Mouse (Mus musculus) lung, postnatal 4 days (tissue): ENCODE results near the gene Alyref.

Experiments used
- DNase-seq, 2 experiments: peaks; one replicate each; pipeline ENCODE4 v3.0.0; 2021

Gene Alyref

GRCm38 (mm10) chr11:120625152-120625775 lies 27.1 kb upstream of the Alyref start, which contains the start of gene Sirt7:
Sirt7 (minus strand) TSS chr11:120625240.
- no peak for DNase-seq

- DNase-seq = peak; percentile 90 to 92
These were observed 26.5 kb upstream of the Alyref start for GRCm38 (mm10) chr11:120624680-120625111.

GRCm38 (mm10) chr11:120623961-120624679 lies 26.0 kb upstream of the Alyref start:
- DNase-seq = peak; percentile 76 to 81

GRCm38 (mm10) chr11:120622805-120623204 lies 24.6 kb upstream of the Alyref start:
- no peak for DNase-seq

- DNase-seq = no peak
These were observed 22.0 kb upstream of the Alyref start for GRCm38 (mm10) chr11:120620195-120620594.

- no peak for DNase-seq
These were observed 20.7 kb upstream of the Alyref start for GRCm38 (mm10) chr11:120618619-120619535.

GRCm38 (mm10) chr11:120617519-120618112 lies 19.5 kb upstream of the Alyref start, which contains the start of gene Pcyt2:
Pcyt2 (minus strand) TSS chr11:120617936.
- peak; percentile 95 for DNase-seq

GRCm38 (mm10) chr11:120616617-120617294 lies 18.6 kb upstream of the Alyref start:
- DNase-seq = no peak

GRCm38 (mm10) chr11:120615606-120616203 lies 17.5 kb upstream of the Alyref start:
- no peak for DNase-seq

GRCm38 (mm10) chr11:120615167-120615566 lies 17.0 kb upstream of the Alyref start:
- DNase-seq = no peak

- no peak for DNase-seq
These were observed 15.8 kb upstream of the Alyref start for GRCm38 (mm10) chr11:120613976-120614375.

- no peak for DNase-seq
These were observed 15.4 kb upstream of the Alyref start for GRCm38 (mm10) chr11:120613481-120613972.

- peak; percentile 83 to 85 for DNase-seq
These were observed 14.6 kb upstream of the Alyref start for GRCm38 (mm10) chr11:120612763-120613162.

- DNase-seq = no peak
These were observed 12.4 kb upstream of the Alyref start for GRCm38 (mm10) chr11:120610477-120611046.

- DNase-seq = no peak
These were observed 11.1 kb upstream of the Alyref start for GRCm38 (mm10) chr11:120609250-120609649.

- DNase-seq = no peak
These were observed 10.3 kb upstream of the Alyref start, which contains the start of gene Npb for GRCm38 (mm10) chr11:120608241-120609034. Npb (plus strand) TSS chr11:120608477.

GRCm38 (mm10) chr11:120606764-120607163 lies 8.6 kb upstream of the Alyref start:
- no peak for DNase-seq

GRCm38 (mm10) chr11:120605667-120606066 lies 7.5 kb upstream of the Alyref start:
- DNase-seq = no peak

- DNase-seq = no peak
These were observed 5.4 kb upstream of the Alyref start for GRCm38 (mm10) chr11:120603545-120603944.

GRCm38 (mm10) chr11:120600716-120601115 lies 2.6 kb upstream of the Alyref start:
- no peak for DNase-seq
